Mouse (Mus musculus): ENCODE data around the gene Klhl32. TPM values are rescaled to one million over a fixed set of nuclear protein-coding genes. Genes with fewer than 3 reads are reported as not detected.

Gene Klhl32
- not detected for total RNA-seq (2023)

DNA sequence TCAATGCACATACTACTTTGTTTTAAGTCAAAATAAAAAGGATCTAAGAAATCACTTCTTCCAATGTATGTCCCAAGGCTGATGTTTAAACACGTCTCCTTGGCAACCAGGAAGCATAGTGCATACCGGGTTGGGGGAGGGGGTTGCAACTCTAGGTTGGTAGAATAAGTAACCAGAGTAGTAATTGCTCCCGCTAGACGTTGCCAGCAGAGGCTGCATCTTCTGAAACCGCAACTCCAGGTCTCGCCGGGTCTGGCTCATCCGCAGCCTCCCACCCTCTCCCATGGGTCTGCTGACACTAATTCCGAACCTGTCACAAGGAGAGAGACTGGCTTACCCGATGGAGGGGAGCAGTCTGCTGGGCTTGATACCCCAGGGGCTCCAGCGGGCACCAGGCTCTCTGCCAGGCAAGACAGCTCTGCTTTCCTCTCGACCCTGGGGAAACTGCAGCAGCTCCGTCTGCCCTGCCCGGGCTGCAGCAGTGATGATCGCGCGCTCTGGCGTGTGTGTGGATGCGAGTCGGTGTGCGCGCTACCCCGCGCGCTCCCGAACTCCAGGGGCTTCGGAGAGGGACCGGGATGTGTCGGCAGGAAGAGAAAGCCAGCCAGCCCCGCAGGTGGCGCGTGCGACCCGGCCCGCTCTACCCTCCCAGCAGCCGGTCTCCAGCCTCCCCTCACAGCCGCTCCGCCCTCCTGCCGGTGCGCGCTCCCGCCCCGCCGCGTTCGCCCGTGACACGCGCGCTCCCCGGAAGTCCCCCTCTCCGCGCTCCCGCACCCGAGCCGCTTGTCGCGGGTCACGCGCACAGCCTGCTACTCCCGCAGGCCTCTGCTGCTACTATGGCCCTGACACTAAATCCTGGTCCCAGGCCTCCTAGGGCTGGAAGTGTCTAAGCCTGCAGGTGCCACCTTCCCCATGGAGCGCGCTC is at the start of gene Klhl32:
TSS of gene Klhl32 (minus strand) at position 724 of the 925 bp plus-strand sequence.

DNA sequence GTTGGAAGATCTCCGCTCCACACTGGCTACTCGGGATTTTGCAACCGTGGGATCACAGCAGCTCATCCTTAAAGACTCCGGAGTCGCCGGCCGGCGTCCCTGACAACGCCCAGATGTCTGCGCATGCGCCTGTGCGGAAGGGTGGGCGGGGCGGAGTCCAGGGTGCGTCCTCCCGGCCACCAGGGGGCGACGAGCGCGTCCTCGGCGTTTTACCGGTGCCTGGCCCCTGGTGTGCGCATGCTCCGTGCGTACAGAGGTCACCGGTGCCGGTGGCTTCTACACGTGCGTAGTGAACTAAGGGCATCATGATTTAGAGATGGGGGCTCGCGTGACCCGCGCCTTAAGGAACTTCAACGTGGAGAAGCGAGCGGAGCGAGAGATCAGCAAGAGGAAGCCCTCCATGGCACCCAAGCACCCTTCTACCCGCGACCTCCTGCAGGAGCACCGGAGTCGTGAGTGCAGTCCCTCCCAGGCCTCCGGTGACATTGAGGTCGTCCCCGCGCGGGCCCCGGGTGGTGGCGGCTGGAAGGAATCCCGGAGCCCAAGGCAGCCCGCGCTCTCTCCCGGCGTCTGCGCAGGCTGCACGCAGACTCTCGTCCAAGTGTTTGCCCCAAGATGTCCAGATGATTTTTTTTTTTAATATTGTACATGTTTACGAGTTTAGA is 47.1 kb upstream of the Klhl32 start, which contains the start of gene Ndufaf4:
TSS of gene Ndufaf4 (plus strand) at position 233 of the 665 bp plus-strand sequence.

Other genes starting within 250 kb of the Klhl32 start
- 10 to 100 TPM in 1 of 2 experiments, 1 to 10 TPM in 1; 7.4 to 10.4 TPM for gene Ndufaf4, start 47.0 kb upstream of the Klhl32 start, total RNA-seq (2023)
- gene Gpr63, start 115.3 kb upstream of the Klhl32 start, total RNA-seq (2023), result not detected

All from monocyte, adult 59 days (primary cell).